Mouse (Mus musculus) cerebellum, adult 9-10 months (tissue): ENCODE measurements at regions not wholly inside any gene's neighbourhood (a gene's known extent, or its start where the extent isn't known, plus 50 kb on each side); places are given as distances from the start of the nearest gene placed in this dataset.

Source experiments
- DNase-seq: peaks from one replicate; pipeline ENCODE4 v3.0.0; 2022

DNA sequence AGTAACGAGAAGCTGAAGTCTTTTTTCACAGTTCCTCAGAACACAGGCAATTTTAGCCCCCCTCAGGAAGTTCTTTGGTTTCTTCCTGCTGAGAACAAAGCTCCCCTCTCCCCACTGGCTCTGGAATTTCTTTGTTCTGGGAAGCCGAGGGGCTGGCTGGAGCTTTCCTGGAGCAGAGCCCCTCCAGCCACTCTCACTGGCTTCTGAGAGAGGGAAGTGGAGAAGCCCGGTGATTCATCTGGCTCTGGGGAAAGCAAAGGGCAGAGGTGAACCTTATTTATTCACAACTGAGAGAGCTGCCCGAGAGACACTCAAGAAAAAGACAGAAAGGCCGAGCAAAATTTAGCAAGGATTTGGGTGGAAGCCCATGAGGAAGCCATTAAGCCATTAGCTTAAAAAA lies 63.9 kb downstream of the Ddx3x start:
- peak; percentile 2 for DNase-seq

DNA sequence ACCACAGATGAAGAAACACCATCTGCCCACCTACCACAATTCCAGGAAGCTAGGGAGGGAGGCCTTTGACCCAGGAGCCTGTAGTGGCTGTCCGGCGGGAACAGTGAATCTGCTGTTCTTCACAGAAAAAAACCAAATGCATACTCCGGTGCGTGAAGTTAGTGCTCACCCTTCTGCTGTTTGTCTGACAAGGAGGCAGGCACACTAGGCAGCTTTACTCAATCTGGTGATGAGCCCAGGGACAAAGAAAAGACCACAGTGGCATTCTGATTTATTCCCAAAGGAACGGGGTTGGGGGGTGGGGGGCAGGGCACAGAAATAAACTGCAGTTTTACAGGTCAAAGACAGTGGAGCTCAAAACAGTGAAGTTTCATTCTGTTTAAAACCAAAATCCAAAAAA lies 64.4 kb downstream of the Ddx3x start:
- DNase-seq: no peak

DNA sequence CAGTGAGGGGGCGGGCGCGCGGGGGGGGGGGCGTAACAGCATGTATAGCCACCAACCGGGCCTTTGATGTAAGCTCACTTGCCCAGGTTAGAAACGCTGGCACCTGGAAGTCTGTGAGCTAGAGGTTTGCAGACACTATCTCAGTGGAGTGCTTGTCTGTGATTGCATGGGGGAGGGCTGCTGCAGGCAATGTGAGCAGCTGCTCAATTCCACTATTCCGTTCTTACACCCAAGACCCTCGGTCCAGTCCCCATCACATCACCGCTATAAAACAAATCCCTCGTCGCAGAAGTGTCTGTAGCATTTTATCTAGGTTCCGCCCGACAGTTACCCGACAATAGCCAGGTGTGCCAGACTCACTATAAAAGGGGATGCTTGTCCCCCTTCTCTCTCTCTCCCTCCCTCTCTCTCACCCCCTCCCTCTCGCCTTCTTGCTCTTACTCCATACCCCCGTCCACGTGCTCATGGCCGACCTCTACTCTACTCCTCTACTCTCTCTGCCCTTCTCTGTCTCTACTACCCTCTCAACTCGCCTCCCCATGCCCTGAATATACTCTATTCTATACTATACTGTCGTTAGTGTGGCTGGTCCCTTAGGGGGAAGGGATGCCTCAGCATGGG lies 65.4 kb downstream of the Ddx3x start:
- DNase-seq: peak; percentile 45

DNA sequence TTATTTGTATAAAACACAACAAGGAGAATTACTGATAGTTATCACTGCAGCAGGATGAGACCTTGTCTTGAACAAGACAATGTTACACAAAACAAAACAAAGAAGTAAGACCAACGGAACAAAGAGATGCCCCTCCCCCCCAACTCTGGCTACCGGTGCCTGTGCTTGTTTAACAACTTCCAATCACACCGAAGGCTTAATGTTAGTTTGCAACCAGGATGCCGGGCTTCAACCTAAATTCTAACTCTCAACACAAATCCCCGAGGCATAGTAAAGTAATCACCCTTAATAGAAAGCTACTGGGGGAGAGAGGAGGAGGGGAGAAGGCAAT lies 65.9 kb downstream of the Ddx3x start:
- peak; percentile 62 for DNase-seq

DNA sequence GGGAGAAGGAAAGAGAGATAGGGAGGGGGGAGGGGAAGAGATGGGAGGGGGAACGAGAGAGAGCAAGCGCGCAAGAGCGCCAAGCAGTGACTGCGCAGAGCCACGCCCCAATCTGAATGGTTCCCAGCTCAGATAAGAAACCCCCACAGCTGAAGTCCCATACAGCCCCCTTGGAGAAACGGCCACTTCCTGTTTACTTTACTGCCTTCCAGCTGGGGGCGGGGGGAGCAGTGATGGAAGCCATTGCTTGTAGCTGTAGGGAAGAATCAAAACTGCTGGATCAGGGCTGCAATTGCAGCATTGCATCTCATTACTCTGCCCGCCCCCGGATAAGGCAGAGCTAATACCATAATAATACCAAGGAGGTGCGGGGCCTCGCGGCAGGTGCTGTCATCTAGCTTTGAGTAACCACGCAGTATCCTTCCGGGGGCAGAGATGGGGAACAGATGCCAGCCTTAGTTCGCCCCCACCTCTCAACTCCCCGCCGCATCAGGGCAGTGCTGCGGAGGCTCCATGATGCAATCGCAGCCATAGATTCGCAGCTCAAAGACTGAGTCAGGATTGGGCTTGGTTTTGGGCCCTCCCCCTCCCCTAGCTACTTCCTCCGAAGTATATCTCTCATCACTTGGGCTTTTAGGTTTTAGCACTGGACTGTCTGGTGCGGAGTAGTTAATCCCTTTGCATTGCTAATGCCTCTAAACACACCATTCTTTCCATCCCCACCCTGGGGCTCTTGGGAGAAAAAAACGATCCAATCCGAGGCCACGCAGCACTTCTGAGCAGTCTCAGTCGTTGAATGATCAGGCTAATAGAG lies 66.5 kb downstream of the Ddx3x start:
- peak; percentile 74 for DNase-seq

DNA sequence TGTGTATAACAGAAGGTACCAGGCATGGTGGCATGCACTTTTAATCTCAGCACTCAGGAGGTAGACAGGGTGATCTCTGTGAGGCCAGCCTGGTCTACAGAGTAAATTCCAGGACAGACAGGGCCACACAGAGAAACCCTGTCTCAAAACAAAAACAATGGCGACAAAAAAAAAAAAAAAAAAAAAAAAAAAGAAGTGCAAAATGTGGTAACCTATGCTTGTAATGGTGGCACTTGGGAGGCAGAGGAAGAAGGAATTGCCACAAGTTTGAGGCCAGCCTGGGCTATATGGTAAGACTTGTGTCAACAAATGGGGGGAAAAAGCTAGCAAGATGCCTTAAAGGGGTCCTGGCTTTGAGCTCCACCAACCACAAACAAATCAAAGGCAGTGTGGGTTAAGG lies 67.6 kb downstream of the Ddx3x start:
- peak; percentile 2 for DNase-seq

DNA sequence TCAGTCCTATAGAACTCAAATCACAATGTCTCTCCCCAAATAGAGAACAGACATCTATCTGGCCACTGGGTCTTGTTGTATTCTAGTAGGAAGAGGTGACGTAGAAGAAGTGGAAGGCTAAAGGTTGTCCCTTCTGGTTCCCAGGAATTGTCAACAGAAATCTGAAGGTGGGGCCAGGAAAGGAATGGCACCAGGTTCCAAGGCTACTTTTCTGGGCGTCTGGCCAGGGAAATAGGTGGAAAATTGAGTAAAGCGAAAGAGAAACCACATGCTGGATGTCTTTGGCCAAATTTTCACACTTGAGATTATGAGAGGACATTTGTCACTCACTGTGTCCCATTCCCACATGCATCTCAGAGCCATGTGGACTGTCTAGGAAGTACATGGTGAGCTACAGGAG lies 69.7 kb downstream of the Ddx3x start:
- DNase-seq: no peak

DNA sequence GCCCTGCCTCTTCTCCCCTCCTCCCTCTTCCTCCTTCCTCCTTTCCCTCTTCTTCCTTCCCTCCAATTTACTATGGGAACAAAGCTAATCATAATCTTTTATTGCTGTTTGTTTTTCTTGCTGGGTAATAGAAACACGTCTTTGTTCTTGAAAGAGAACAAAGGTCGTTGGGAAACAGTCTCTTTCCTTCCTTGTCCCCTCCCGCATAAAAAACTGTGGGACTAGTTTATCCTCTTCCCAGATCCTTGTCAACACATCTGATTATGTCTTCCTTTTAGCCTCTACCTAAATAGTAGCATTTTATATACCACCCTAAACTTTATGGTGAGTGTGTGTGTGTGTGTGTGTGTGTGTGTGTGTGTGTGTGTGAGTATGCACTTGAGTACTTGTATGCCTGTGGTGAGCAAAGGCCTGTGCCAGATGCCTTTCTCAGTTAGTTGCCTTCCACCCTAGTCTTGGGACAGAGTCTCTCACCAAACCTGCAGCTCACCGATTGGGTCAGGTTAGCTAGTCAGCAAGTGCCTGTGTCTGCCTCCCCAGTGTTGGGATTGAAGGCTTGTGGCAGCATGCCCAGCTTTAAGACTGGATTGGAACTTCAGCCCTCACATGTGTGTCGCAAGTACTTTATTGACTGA lies 76.5 kb downstream of the Ddx3x start:
- DNase-seq: no peak

DNA sequence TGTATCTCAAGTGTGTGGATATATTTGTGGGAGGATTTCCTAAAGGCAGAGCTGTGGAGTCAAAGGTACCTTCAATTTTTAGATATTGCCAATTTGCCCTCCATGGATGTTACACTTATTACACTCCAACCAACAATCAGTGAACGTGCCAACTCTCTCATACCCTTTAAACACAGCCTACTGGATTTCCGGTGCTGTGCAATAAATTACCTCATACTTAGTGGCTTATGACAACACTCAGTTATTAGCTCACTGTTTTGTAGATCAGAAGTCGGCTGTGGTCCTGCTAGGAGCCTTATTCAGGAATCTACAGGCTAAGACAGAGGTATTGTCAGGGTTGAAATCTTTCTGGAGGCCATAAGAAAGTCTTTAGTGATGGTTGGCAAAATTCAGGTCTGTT lies 77.2 kb downstream of the Ddx3x start:
- no peak for DNase-seq

DNA sequence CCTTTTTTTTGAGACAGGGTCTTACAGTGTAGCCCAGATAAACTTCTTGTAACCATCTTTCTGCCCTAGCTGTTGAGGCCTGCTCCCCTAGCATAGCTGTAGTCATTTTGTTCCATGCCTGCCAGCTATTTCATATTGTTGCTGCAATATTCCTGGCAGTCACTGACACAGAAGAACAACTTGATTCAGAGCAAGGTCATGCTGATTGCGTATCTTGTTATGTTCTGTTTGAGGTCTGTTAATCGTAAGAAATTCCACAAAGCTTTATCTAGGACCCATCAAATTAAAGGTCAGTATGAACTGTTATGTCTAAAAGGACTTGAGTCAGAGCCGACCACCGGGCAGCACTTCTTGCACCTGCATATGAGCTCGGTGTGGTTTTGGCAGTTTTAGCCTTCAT lies 79.7 kb downstream of the Ddx3x start:
- no peak for DNase-seq

DNA sequence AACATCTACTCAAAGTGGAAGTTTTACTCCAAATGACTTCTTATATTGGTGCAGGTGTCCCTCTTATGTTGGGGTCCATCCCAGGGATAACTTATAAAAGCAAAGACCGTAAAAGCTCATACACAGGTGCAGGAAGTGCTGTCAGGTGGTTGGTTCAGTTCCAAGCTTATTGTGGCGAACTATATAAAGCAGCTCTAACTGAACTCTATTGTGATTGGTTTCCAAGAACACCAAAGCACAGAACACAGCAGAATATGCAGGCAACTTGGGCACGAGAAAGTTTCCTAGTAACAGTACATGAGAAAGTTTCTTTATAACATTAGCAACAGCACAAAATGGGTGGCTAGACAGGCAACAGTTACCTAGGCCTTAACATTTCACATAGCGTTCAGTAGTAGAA lies 89.5 kb downstream of the Ddx3x start:
- no peak for DNase-seq

DNA sequence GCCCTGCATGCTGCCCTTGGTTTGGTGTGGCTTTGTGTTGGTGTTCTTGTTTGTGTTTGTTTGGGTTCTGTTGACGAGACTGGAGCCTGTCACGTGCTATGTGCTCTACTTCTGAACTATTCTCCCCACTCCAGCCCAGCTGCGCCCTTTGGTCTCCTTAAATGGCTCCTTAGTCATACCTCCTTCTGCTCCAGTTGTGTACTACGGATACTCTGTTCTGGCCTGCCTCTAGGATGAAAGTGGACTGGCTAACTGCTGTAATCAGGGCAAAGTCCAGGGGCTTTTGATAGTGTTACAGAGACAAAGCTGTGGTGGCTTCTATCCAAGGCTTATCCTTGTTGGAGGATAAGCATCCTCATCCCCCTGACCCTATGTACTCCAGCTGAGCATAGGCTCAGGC lies 92.0 kb downstream of the Ddx3x start:
- no peak for DNase-seq

DNA sequence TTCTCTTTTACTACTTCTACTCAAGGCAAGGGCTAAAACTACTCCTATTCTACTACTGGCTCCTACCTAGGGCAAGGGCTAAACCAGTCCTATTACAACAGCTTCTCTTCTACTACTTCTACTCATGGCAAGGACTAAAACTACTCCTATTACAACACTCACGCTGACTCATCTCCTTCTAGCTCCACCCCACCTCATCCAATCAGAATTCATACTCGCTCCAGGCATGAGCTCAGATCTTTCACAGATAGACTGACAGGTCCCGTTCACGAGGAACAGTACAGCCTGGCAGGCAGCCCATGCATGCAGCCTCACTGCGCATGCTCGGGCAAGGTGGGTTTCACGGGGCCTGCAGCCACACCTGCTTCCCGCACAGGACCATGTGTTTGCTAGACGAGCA lies 79.6 kb upstream of the Nyx start:
- no peak for DNase-seq

DNA sequence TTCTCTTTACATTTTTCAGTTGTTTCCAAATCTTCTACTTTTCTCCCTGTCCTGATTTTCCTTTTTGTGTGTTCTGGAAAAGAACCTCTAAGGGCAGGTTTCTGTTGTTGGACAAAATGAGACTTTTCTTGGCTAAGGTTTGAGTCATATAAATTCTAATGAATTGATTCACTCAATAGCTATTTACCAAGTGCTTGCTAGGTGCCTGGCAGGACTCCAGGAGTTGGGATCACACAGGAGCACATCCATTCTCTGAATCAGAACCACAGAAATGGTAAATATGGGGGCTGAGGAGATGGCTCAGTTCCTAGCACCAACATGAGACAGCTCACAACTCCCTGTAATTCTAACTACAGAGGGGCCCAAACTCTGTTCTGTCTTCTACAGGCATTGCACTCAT lies 67.4 kb upstream of the Nyx start:
- DNase-seq: no peak

DNA sequence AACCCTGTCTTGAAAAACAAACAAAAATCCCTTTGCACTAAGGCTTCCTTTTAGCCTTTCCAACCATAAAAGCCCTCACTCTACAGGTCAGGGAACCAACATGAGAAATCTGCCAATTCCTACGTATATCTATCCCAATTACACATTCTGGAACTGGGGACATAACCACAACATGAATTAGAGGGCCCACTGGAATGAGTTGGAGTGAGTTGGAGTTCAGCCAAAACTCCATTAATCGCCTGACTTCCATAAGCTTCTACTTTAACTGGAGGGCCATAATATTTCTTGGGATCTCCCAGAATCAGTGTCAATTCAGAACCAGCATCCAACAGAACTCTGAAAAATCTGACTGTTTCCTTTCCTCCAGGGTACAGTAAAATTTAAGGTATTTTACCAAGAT lies 53.2 kb upstream of the Nyx start:
- DNase-seq: no peak

DNA sequence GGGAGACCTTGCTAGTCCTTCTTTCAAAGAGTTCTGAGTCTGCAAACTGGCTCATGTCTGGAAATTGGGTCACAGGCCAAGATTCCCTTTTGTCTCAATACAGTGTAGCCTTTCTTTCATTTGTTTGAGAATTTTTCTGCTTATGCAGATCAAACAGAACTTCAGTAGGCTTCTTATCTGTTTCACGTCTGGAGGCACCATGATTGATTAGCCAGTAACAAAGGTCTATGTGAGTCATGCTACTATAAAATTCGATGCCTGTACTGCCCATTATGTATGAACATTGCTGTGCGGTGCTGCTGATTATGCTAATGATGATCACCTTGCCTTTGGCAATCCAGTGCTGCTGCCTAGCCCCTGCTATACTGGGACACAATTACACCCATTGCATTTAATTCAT lies 52.8 kb upstream of the Nyx start:
- no peak for DNase-seq
